Mouse (Mus musculus) NIH3T3 (cell line): ENCODE results near the gene Slc26a11.

Experiments
- DNase-seq: peaks from one replicate; pipeline ENCODE4 v3.0.0-alpha.2; 2012; ENCODE audit warnings: low read depth

Slc26a11 gene

GRCm38 (mm10) chr11:119355443-119356385 is at the start of gene Slc26a11, which contains the start of gene Sgsh:
Gene Slc26a11, plus strand, starts transcription at chr11:119355557.
Gene Sgsh, minus strand, starts transcription at chr11:119355536.
- peak; percentile 87 for DNase-seq

DNA sequence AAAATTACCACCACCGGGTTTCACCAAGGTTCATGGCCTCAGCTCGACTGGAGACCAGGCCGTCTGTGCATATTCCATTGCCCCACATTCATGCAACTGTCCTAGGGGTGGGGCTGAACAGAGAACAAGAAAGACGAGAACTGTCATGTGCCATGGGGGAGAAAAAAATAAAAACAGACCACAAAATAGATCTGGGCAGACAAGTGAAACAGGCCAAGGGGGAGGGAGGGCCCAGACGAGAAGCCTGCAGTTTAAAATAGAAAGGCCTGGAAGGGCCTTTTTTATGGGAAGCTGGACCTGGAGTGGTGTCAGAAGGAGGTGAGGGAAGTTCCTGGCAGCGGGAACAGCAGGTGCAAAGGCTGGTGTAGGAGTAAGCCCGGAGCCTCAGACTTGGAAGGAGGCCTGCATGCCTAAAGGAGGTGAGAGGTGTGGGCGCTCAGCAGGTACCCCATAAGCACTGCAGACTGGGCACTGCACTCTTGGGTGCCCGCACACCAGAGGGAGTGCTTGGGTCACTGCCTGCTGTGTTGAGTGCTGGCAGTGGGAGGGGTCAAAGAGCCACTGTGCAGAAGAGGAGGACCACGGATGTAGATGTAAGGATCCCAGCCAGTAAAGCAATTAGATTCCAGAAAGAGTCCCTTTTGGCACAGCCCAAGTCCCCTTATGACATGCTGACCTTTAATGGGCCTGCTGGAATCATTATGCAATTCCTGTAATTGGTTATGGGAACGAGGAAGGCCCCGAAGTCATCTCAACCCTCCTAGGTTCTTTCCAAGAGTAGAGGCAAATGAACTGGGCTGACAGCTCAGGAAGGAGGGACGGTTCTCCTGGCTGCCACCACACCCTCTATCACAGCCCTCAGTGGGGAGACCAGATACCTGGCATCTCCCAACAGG is 48.3 kb upstream of the Slc26a11 start:
- DNase-seq: no peak

GRCm38 (mm10) chr11:119307658-119307867 is 47.8 kb upstream of the Slc26a11 start, which contains the start of gene Card14:
Gene Card14, plus strand, starts transcription at chr11:119307768.
- DNase-seq: no peak

DNA sequence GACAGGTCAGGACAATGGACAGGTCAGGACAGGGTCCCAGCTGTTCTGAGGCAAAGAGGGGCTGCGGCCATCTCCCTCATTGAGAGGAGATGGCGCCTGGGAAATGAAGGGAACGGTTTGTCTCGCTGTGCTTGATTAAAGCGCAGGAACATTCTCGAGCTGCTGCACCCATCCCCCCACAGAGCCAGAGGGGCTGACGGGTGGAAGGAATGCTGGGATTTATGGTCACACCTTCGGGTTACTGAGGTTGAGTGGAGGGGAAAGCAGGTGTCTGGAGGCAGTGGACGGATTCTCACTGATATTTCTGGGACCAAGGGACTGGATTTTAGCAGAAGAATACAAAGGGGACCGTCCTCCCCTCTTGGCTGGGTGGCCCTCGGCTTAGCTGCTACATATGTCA is 47.4 kb upstream of the Slc26a11 start:
- no peak for DNase-seq

GRCm38 (mm10) chr11:119310621-119311020 is 44.7 kb upstream of the Slc26a11 start:
- no peak for DNase-seq

GRCm38 (mm10) chr11:119314252-119314936 is 41.0 kb upstream of the Slc26a11 start:
- DNase-seq: no peak

- DNase-seq: peak; percentile 71
Measured at GRCm38 (mm10) chr11:119316720-119317119, 38.6 kb upstream of the Slc26a11 start.

GRCm38 (mm10) chr11:119322521-119322920 is 32.8 kb upstream of the Slc26a11 start:
- DNase-seq: no peak

DNA sequence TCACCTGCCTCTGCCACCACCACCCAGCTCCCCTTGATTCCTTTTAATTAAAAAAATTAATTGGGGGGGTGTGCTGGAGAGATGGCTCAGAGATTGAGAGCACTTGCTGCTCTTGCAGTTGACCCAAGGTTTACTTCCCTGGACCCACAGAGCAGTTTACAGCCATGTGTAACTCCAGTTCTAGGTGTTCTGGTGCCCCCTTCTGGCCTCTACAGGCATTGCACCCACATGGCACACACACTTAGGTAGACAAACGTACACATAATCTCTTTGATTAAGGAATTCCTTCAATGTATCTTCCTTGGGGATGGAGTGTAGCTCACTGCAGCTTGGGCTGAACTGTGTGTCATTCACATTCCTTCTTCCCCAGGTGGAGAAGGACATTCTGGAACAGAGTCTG is 30.3 kb upstream of the Slc26a11 start:
- DNase-seq: no peak

DNA sequence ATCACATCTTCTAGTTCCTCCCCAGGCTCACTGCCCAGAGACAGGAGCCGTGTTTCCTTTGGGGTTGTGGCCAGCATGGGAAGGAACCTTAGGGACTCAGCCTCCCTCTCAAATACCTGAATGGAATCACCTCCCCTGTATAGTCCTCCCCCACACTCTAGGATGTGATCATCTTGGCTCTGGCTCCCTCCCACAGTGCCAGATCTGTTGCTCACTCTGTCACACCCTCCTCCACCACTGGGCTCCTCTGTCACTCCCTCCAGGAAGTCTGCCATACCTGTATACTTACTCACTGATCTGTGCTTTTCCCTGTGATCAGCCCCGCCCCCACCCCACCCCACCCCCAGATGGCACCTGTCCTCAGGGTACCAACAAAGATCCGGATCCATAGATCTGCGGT is 24.8 kb upstream of the Slc26a11 start:
- DNase-seq: peak; percentile 24

DNA sequence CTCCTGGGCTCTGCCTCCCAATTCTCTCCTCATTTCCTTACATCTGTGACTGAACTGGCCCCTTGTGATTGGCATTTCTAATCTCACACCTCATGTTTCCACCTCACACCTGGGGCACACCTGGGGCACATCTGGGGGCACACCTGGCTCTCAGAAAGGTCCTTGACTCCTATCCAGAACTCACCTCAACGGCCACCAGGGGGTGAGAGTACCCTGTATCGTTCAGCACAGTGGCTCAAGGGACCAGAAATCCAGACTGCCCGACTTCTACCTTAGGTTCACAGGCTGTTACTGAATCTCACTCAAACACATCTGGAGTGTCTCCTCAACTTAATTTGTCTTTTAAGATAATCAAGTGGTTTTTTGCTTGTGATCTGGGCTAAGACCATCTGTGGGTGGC is 23.4 kb upstream of the Slc26a11 start:
- peak; percentile 22 for DNase-seq

- peak; percentile 52 for DNase-seq
Measured at GRCm38 (mm10) chr11:119338271-119339059, 16.9 kb upstream of the Slc26a11 start.

GRCm38 (mm10) chr11:119339179-119339578 is 16.2 kb upstream of the Slc26a11 start:
- peak; percentile 42 for DNase-seq

DNA sequence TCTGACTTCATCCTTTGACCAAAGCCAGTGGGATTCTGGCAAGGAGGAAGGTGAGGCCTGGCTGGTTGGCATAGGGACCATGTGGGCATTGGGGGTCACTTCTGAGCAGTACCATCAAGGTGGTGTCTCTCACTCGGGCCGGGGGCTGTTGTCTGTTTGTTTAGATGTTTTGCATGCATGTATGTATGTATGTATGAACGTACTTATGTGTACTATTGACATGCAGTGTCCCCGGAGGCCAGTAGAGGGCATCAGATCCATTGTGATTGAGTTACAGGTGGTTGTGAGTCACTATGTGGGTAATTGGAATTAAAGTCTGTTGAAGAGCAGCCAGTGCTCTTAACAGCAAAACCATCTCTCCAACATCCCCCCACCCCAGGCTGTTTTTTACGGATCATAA is 15.7 kb upstream of the Slc26a11 start:
- DNase-seq: peak; percentile 93

GRCm38 (mm10) chr11:119344178-119344577 is 11.2 kb upstream of the Slc26a11 start:
- no peak for DNase-seq

GRCm38 (mm10) chr11:119344865-119345264 is 10.5 kb upstream of the Slc26a11 start:
- no peak for DNase-seq

DNA sequence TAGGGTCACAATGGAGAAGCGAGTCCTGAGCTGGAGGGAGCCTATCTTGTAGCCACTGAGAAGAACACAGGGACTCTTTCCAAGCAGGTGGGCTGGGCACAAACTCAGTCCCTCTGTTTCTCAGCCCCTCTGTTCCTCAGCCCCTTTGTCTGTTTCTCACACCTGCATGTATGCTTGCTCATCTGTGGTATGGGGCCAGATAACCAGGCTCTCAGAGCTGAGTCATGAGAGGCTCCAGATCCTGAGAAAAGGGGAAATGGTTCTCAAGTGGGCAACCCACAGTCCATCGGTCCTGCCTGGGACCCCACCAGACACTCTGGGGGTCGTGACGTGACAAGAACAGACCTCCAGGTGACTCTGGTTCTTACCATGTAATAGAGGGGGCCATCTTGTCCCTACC is 8.2 kb upstream of the Slc26a11 start:
- DNase-seq: no peak

DNA sequence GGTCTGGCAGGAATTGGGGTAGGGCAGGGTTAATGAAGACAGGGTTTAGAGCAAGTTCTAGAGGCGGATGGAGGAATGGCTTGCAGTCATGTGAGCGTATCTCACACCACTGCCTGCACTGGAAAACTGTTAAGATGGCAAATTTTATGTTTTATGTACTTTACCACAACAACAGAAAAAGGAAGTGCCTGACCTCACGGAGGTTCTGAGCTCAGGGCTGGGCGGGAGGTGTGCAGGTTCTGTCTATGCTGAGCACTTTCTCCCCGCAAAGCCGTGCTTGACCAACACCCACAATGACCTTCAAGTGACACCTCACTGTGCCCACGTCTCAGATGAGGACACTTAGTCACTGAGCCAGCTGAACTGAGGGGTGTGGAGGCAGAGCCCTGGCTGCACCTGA is 3.2 kb upstream of the Slc26a11 start:
- DNase-seq: no peak

DNA sequence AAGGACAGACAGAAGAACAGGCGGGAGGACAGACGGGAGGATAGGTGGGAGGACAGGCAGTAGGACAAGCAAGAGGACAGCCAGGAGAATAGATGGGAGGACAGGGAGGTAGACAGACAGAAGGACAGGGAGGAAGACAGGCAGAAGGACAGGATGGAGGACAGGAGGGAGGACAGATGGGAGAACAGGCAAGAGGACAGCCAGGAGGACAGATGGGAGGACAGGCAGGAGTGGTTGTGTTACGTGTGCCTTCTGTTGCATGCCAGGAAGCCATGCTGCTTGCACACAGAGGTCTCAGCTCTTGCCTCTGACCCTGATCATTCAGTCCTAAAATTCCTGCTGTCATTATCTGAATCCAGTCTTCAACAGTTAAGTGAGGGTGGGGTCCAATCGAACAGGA is 1.4 kb upstream of the Slc26a11 start:
- DNase-seq: no peak

DNA sequence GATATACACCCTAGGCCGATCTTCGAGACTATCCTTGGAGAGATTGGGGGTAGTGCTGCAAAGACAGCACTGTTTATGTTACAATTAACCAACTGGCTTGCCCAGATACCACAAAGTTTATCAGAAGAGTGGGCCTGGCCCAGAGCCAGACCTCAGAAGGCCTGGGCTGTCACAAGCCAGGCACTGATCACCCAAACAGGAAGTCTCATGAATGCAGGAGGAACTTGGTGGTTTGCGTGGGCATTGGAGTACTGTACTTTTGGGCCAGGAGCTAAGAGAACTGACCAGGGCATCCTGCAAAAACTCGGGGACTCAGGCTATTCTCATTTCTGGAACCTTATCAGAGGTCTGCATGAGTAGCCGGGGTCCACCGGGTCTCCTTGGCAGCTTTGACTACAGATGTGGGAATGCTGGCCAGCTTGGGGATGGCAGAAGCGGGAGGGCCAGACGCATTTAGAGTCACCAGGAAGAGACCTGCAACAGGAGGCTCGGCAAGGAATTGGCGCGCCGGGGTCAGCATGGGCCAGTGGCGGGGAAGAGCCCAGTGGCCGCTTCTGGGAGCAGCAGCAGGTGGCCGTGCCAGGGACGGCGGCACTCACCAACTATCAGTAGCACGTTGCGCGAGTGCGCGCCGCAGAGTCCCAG is 437 bp upstream of the Slc26a11 start:
- peak; percentile 55 for DNase-seq

GRCm38 (mm10) chr11:119359089-119359488 is 3.7 kb downstream of the Slc26a11 start:
- DNase-seq: no peak
